11 mouse cellular contexts compared by ENCODE assay signal in the genomic region with DNA sequence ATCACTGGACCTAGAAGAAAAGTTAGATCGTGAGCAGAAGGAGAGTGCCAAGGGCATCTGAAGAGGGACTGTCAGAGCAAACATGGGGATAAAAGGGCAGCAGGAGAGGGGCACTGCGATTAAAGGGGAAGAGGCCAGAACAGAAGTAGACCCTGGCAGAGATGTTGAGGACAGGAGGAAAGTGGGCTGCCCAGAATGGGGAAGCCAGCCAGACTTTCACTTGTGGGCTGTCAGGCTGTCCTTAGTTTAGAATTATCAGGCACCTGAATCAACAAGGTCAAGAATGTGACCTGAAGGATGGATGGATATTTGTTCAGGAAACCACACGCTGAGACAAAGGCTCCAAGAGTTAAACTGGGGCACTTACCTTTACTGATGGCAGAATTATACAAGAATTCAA.
DNase-seq lines count a peak whose midpoint lies in the region; ATAC-seq and TF ChIP-seq lines count a peak whose summit lies in the region.
"Had no signal": no experiment of that assay in that cellular context is flagged by ENCODE, and none has a peak within 500 bp of the region (broad histone marks: within the 10 kb centered on the region; RNA-seq: fewer than 3 reads in every experiment).

No protein-coding gene starts in this region.

- H3K9me3 ChIP-seq in heart, embryonic 11.5 days (replicated peaks; ENCODE audit: control insufficient read depth, low read length) = no peaks in the 10 kb centered on the region
- no peaks in the 10 kb centered on the region for H3K9me3 ChIP-seq in midbrain, embryonic 11.5 days (ENCODE audit: control insufficient read depth, low read length)
- H3K9me3 ChIP-seq in midbrain, embryonic 16.5 days (replicated peaks; ENCODE audit: control insufficient read depth, low read length, poor library complexity, severe bottlenecking) = no peaks in the 10 kb centered on the region
- no peaks in the 10 kb centered on the region for H3K9me3 ChIP-seq in heart, postnatal 0 days (replicated peaks; ENCODE audit: control insufficient read depth, low read length)
- H3K9me3 ChIP-seq: embryonic facial prominence, embryonic 15.5 days had no signal

- 13% methylated on average over 3 of the region's 3 CpGs for WGBS in heart, embryonic 11.5 days (ENCODE audit: insufficient replicate concordance)
- 6% methylated on average over 3 of the region's 3 CpGs for WGBS in midbrain, embryonic 11.5 days
- WGBS in midbrain, embryonic 16.5 days = 3% methylated on average over 3 of the region's 3 CpGs
- 14% methylated on average over 3 of the region's 3 CpGs for WGBS in heart, postnatal 0 days

- H3K4me3 ChIP-seq in heart, embryonic 11.5 days (ENCODE audit: low read depth, low read length) = no peak overlapping the region
- no peak overlapping the region for H3K4me3 ChIP-seq in midbrain, embryonic 11.5 days (ENCODE audit: low read depth, low read length)
- no peak overlapping the region for H3K4me3 ChIP-seq in midbrain, embryonic 16.5 days (ENCODE audit: low read depth, low read length)
- no peak overlapping the region for H3K4me3 ChIP-seq in heart, postnatal 0 days (ENCODE audit: low read depth, low read length)
- H3K4me3 ChIP-seq: embryonic facial prominence, embryonic 15.5 days had no signal

- peaks cover 11% of the 10 kb centered on the region for H3K4me1 ChIP-seq in heart, embryonic 11.5 days (ENCODE audit: control insufficient read depth, insufficient read depth, low read length)
- peaks cover 12% of the 10 kb centered on the region for H3K4me1 ChIP-seq in midbrain, embryonic 11.5 days (ENCODE audit: control insufficient read depth, insufficient read depth, low read length)
- H3K4me1 ChIP-seq in midbrain, embryonic 16.5 days (ENCODE audit: control insufficient read depth, insufficient read depth, low read length) = peaks cover 7% of the 10 kb centered on the region; the same call in 1 of the 2 replicates
- peaks cover 17% of the 10 kb centered on the region for H3K4me1 ChIP-seq in heart, postnatal 0 days (ENCODE audit: control insufficient read depth, insufficient read depth)

- 0 out of 2 replicates have a peak, but pooled peaks have one; percentile 12 for ATAC-seq in heart, embryonic 11.5 days (replicated peaks; ENCODE audit: insufficient number of reproducible peaks, low FRiP score, low TSS enrichment)
- peak; percentile 45 for ATAC-seq in midbrain, embryonic 11.5 days (ENCODE audit: low FRiP score)
- no peak for ATAC-seq in midbrain, embryonic 16.5 days
- ATAC-seq in heart, postnatal 0 days (ENCODE audit: insufficient read depth, low read depth) = no peak

- no peak for TF ChIP-seq EP300 in heart, postnatal 0 days (IDR thresholded peaks at IDR 0.05; ENCODE audit: low read depth)

- 0 out of 2 replicates have a peak overlapping the region, but pooled peaks have one; percentile 46 for H3K9ac ChIP-seq in heart, embryonic 11.5 days (ENCODE audit: low read depth, low read length)
- no peak overlapping the region for H3K9ac ChIP-seq in midbrain, embryonic 11.5 days (ENCODE audit: low read length)
- no peak overlapping the region for H3K9ac ChIP-seq in midbrain, embryonic 16.5 days (ENCODE audit: low read depth, low read length)
- no peak overlapping the region for H3K9ac ChIP-seq in heart, postnatal 0 days (replicated peaks; ENCODE audit: low read depth, low read length)
- H3K9ac ChIP-seq: embryonic facial prominence, embryonic 15.5 days had no signal

- H3K27ac ChIP-seq in heart, embryonic 11.5 days (ENCODE audit: low read depth, low read length) = peak overlapping the region; percentile 41
- peak overlapping the region; percentile 28; the same call in 1 of the 2 replicates for H3K27ac ChIP-seq in midbrain, embryonic 11.5 days (ENCODE audit: low read depth, low read length)
- no peak overlapping the region for H3K27ac ChIP-seq in midbrain, embryonic 16.5 days (ENCODE audit: low read length)
- peak overlapping the region; percentile 62 for H3K27ac ChIP-seq in heart, postnatal 0 days (ENCODE audit: low read depth)
- H3K27ac ChIP-seq: embryonic facial prominence, embryonic 15.5 days; macrophage had no signal

- H3K36me3 ChIP-seq in heart, embryonic 11.5 days (ENCODE audit: control insufficient read depth, insufficient read depth, low read length) = no peaks in the 10 kb centered on the region
- H3K36me3 ChIP-seq in midbrain, embryonic 11.5 days (ENCODE audit: control insufficient read depth, insufficient read depth, low read length) = no peaks in the 10 kb centered on the region
- no peaks in the 10 kb centered on the region for H3K36me3 ChIP-seq in midbrain, embryonic 16.5 days (ENCODE audit: control insufficient read depth, insufficient read depth, low read length)
- no peaks in the 10 kb centered on the region for H3K36me3 ChIP-seq in heart, postnatal 0 days (replicated peaks; ENCODE audit: control insufficient read depth, insufficient read depth, low read length)
- H3K36me3 ChIP-seq in splenic B cell, adult 2 months (ENCODE audit: control insufficient read depth, insufficient read depth, low read length, poor library complexity, severe bottlenecking) = no peaks in the 10 kb centered on the region

- H3K4me2 ChIP-seq in heart, embryonic 11.5 days = peak overlapping the region; percentile 35
- peak overlapping the region; percentile 12; the same call in 1 of the 2 replicates for H3K4me2 ChIP-seq in midbrain, embryonic 11.5 days
- H3K4me2 ChIP-seq in midbrain, embryonic 16.5 days (ENCODE audit: low read length) = no peak overlapping the region
- no peak overlapping the region for H3K4me2 ChIP-seq in heart, postnatal 0 days (ENCODE audit: low read depth, low read length)
- H3K4me2 ChIP-seq: embryonic facial prominence, embryonic 15.5 days had no signal

- H3K27me3 ChIP-seq in heart, embryonic 11.5 days (ENCODE audit: control insufficient read depth, insufficient read depth, low read length) = no peaks in the 10 kb centered on the region
- H3K27me3 ChIP-seq in midbrain, embryonic 11.5 days (ENCODE audit: control insufficient read depth, insufficient read depth, low read length) = no peaks in the 10 kb centered on the region
- H3K27me3 ChIP-seq in midbrain, embryonic 16.5 days (ENCODE audit: control insufficient read depth, insufficient read depth, low read depth, low read length) = no peaks in the 10 kb centered on the region
- no peaks in the 10 kb centered on the region for H3K27me3 ChIP-seq in heart, postnatal 0 days (ENCODE audit: control insufficient read depth, insufficient read depth, low read length)
- no peaks in the 10 kb centered on the region for H3K27me3 ChIP-seq in splenic B cell, adult 2 months (ENCODE audit: control insufficient read depth, insufficient read depth, low read length, poor library complexity, severe bottlenecking)
- H3K27me3 ChIP-seq: CH12.LX; embryonic facial prominence, embryonic 15.5 days had no signal

- TF ChIP-seq CTCF in heart, postnatal 0 days (IDR thresholded peaks at IDR 0.05; ENCODE audit: low read depth) = no peak

- DNase-seq in heart, postnatal 4 days = no peak
- DNase-seq in midbrain, embryonic 11.5 days (ENCODE audit: low spot score, missing footprints) = peak; percentile 89
- DNase-seq in heart, postnatal 0 days (ENCODE audit: low spot score) = no peak
- DNase-seq in splenic B cell, adult 2 months (ENCODE audit: low read depth, low spot score) = peak; percentile 14
- no peak for DNase-seq in adipocyte (ENCODE audit: low spot score)
- DNase-seq in layer of hippocampus, adult 18-20 months (ENCODE audit: low spot score in 2 of 2) = no peak

Comparison
In these comparisons a context has a peak if more than half of its experiments do, and no peak if none do; other contexts are left out.
1. ATAC-seq: peak in heart, embryonic 11.5 days (single experiment) and midbrain, embryonic 11.5 days (single experiment); none in midbrain, embryonic 16.5 days (single experiment) and heart, postnatal 0 days (single experiment).
2. H3K4me2 ChIP-seq: peak in heart, embryonic 11.5 days (single experiment) and midbrain, embryonic 11.5 days (single experiment); none in midbrain, embryonic 16.5 days (single experiment) and heart, postnatal 0 days (single experiment).
3. DNase-seq: peak in midbrain, embryonic 11.5 days (single experiment) and splenic B cell, adult 2 months (single experiment); none in heart, postnatal 4 days (single experiment), heart, postnatal 0 days (single experiment), adipocyte (single experiment) and layer of hippocampus, adult 18-20 months (0 of 2).